Mouse (Mus musculus) megakaryocyte, embryonic 14.5 days (primary cell): Measurements from ENCODE around the gene Hist1h2bg. TPM values are rescaled to one million over a fixed set of nuclear protein-coding genes. Genes with fewer than 3 reads are reported as not detected.
A peak's percentile ranks its signal among the peaks of the same experiment; 100 is the strongest.
"Not testable (repeated sequence)": the region's sequence is repeated elsewhere in the genome, so short reads cannot be mapped to it uniquely, and the experiment has no call there.

Experiments
- H3K27me3 ChIP-seq: replicated peaks from 2 replicates; pipeline ENCODE3; 2012; ENCODE audit warnings: inconsistent platforms
- H3K36me3 ChIP-seq: replicated peaks from 2 replicates; pipeline ENCODE3; 2012; ENCODE audit warnings: low read length, inconsistent platforms, mixed read lengths
- H3K4me1 ChIP-seq: 2 replicates; pipeline ENCODE4 v1.6.1; 2012; ENCODE audit warnings: inconsistent platforms
- H3K4me3 ChIP-seq: replicated peaks from 2 replicates; pipeline ENCODE3; 2012; ENCODE audit warnings: moderate library complexity, mild to moderate bottlenecking, inconsistent platforms
- H3K9me3 ChIP-seq: 2 replicates; pipeline ENCODE4 v1.6.1; 2012; ENCODE audit warnings: inconsistent platforms
- FLI1 ChIP-seq: IDR thresholded peaks from 2 replicates; pipeline ENCODE4 v1.6.1; 2012; ENCODE audit warnings: low read length, inconsistent platforms, mixed read lengths
- GATA1 ChIP-seq: IDR thresholded peaks from 3 replicates; pipeline ENCODE4 v1.6.1; 2012; ENCODE audit warnings: mixed read lengths, low read length, inconsistent platforms, borderline replicate concordance
- polyA plus RNA-seq: library from polyadenylated mRNA; stranded (reverse); fragments of >175 nt; gene quantifications from 2 replicates; pipeline ENCODE4 v1.2.3, GENCODE M21; 2012; ENCODE audit warnings: low replicate concordance; ENCODE audit not compliant: insufficient read depth

The Hist1h2bg gene
- polyA plus RNA-seq, 1 experiment: 16.8 TPM

DNA sequence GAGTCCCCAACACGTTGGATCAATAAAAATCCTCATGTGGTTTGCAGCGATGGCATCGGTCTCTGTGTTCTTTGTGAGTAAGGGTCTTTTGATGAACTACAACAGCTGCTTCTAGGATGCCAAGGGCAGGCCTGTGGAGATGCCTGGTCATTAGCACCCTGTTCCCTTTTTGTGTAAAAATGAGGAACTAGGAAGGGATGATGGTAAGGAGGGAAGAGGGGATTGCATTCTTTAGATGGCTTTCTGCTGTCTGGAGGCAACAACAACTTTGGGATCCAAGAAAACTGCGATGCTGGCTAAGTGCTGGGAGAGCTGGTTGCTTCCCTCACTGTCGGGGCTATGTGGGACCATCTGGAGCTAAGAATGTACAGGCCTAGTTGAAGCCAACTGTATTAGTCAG lies 32.9 kb upstream of the Hist1h2bg start:
- Histone ChIP-seq H3K36me3 (no peaks in the 10 kb centered on the region), H3K9me3 (no peaks in the 10 kb centered on the region), H3K4me3 (no peak overlapping the region), H3K27me3 (no peaks in the 10 kb centered on the region), H3K4me1 (peaks cover 53% of the 10 kb centered on the region)
- no peak for TF ChIP-seq FLI1
- TF ChIP-seq GATA1: no peak

DNA sequence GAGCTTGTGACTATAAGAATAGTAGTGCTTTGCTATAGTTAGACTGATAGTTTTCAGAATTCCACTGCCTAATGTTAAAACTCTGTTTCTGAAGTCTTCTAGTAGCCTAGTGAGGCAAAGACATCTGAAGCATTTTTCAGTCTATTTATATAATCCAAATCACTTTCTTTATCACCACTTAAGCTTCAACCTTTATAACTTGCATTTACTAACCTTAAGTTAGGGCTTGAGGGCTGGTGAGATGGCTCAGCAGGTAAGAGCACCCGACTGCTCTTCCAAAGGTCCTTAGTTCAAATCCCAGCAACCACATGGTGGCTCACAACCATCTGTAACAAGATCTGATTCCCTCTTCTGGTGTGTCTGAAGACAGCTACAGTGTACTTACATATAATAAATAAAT lies 31.4 kb upstream of the Hist1h2bg start:
- not testable (repeated sequence) for H3K9me3 ChIP-seq, H3K36me3 ChIP-seq, H3K27me3 ChIP-seq, H3K4me3 ChIP-seq
- H3K4me1 ChIP-seq: peaks cover 44% of the 10 kb centered on the region

DNA sequence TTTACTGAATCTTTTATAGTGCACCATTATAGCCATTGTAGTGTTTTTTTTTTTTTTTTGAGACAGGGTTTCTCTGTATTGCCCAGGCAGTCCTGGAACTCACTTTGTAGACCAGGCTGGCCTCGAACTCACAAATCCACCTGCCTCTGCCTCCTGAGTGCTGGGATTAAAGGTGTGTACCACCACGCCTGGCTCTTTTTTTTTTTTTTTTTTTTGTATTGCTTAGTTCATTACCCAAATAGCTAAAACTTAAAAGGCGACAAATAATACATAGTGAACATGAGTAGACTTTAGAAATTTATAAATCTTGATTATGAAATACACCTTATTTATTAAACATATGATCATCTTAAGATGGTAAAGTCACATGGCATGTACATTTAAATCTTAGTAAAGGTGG lies 29.7 kb upstream of the Hist1h2bg start:
- no peaks in the 10 kb centered on the region for H3K9me3 ChIP-seq
- peaks cover 38% of the 10 kb centered on the region for H3K4me1 ChIP-seq
- TF ChIP-seq GATA1 (no peak), FLI1 (no peak)
- H3K4me3 ChIP-seq: no peak overlapping the region
- H3K27me3 ChIP-seq: no peaks in the 10 kb centered on the region
- no peaks in the 10 kb centered on the region for H3K36me3 ChIP-seq

DNA sequence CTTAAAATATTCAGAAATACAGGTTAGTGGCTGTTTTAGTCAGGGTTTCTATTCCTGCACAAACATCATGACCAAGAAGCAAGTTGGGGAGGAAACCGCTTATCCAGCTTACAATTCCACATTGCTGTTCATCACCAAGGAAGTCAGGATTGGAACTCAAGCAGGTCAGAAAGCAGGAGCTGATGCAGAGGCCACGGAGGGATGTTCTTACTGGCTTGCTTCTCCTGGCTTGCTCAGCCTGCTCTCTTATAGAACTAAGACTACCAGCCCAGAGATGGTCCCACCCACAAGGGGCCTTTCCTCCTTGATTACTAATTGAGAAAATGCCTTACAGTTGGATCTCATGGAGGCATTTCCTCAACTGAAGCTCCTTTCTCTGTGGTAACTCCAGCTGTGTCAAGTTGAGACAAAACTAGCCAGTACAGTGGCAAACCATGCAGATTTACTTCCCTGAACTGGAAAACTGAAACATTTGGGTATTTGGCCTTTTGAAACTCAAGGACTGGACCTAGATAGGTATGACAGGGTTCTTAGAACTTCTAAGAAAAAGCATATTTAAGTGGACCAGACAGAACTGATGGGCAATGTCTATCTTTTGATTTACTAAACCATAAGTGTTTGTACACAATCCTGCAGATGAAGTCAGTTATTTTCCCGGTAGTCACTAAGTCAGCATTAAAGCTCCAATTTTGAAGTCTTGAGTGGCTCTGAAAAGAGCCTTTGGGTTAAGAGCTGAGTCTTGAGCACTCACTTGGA lies 28.8 kb upstream of the Hist1h2bg start:
- not testable (repeated sequence) for H3K27me3 ChIP-seq, H3K9me3 ChIP-seq, H3K36me3 ChIP-seq
- H3K4me1 ChIP-seq: peaks cover 33% of the 10 kb centered on the region
- peak overlapping the region; percentile 89 for H3K4me3 ChIP-seq

DNA sequence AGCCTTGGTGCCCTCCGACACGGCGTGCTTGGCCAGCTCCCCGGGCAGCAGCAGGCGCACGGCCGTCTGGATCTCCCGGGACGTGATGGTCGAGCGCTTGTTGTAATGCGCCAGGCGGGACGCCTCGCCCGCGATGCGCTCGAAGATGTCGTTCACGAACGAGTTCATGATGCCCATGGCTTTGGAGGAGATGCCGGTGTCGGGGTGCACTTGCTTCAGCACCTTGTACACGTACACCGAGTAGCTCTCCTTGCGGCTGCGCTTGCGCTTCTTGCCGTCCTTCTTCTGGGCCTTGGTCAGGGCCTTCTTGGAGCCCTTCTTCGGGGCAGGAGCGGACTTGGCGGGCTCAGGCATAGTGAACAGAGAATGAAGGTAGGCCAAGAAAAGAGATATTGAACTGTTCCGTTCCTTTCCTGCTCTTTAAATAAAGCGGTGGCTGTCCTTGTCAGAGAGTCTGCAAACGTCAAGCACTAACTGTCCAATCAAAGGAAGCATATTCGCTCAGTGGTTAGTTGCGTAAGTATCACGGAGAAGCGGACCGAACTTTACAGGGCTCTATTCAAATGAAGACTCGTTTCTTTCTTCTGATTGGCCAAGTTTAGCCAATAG lies 28.1 kb upstream of the Hist1h2bg start, which contains the start of gene Hist1h2bh:
TSS of gene Hist1h2bh (minus strand) at position 394 of the 609 bp plus-strand sequence.
- H3K4me3 ChIP-seq: peak within 1 kb of the TSS; percentile 89
- peaks cover 29% of the 10 kb centered on the region; the same call in 1 of the 2 replicates for H3K4me1 ChIP-seq
- not testable (repeated sequence) for H3K36me3 ChIP-seq, H3K27me3 ChIP-seq, H3K9me3 ChIP-seq

DNA sequence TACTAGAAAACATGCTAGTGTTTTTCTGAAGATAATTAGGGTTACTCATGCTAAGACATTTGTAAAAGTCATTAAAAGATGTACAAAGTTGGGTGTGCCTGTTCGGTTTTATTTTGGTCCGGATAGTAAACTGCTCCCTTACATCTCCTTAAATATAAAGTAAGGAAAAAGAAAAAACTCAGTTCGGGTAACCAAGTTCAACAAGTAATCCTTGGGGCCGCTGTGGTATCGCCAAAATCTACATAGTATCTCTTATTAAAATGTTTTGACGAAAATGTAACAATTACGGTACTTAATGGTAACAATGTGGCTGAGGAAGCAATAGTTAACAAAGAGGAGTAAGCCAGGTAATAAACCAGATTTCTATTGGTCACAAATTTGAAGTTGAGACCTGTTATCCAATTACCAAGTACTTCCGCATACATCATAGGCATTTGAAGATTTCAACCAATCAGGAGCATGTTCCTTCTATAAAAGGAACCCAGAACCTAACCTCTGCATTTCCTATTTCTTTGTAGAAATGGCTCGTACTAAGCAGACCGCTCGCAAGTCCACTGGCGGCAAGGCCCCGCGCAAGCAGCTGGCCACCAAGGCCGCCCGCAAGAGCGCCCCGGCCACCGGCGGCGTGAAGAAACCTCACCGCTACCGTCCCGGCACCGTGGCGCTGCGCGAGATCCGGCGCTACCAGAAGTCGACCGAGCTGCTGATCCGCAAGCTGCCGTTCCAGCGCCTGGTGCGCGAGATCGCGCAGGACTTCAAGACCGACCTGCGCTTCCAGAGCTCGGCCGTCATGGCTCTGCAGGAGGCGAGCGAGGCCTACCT lies 27.0 kb upstream of the Hist1h2bg start, which contains the start of gene Hist1h3f:
TSS of gene Hist1h3f (plus strand) at position 88 of the 822 bp plus-strand sequence.
- no peak for TF ChIP-seq GATA1
- no peak for TF ChIP-seq FLI1
- no peaks in the 10 kb centered on the region for H3K27me3 ChIP-seq
- no peaks in the 10 kb centered on the region for H3K9me3 ChIP-seq
- H3K4me1 ChIP-seq: peaks cover 22% of the 10 kb centered on the region; the same call in 1 of the 2 replicates
- no peaks in the 10 kb centered on the region for H3K36me3 ChIP-seq
- peak within 1 kb of the TSS; percentile 89 for H3K4me3 ChIP-seq

DNA sequence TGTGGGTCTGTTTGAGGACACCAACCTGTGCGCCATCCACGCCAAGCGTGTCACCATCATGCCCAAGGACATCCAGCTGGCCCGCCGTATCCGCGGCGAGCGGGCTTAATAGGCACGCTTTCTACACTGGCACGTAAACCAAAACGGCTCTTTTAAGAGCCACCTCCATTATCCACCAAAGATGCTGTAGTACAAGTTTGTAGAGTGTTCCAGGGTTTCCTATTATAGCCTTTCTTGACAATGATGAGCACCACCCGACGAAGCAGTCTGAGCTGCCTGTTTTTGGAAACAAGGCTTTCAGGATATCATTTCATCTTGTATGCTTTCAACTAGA lies 26.4 kb upstream of the Hist1h2bg start:
- not testable (repeated sequence) for H3K27me3 ChIP-seq
- H3K4me3 ChIP-seq: peak overlapping the region; percentile 75

DNA sequence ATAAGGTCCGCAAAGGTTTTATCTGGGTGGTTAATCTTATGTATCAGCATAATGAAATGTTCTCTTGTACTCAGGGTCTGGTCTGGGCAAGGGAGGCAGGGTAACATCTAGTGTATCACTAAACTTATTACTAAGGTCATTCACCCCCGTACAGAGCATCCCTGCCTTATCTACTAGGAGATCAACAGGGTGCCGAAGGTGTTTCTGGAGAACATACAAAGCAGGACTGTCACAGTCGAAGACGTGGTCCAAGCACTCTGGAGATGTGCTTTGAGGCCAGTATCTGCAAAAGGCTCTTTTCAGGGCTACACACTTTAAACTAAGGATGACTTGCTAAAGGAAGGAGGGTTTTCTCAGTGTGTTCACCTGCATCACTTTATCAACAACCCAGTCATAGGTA lies 24.5 kb upstream of the Hist1h2bg start:
- Histone ChIP-seq H3K27me3 (no peaks in the 10 kb centered on the region), H3K9me3 (no peaks in the 10 kb centered on the region), H3K36me3 (no peaks in the 10 kb centered on the region), H3K4me1 (peaks cover 34% of the 10 kb centered on the region), H3K4me3 (no peak overlapping the region)
- TF ChIP-seq FLI1 (no peak), GATA1 (no peak)

More for the DNA sequence above, 26.4 kb upstream of the Hist1h2bg start:
- not testable (repeated sequence) for H3K9me3 ChIP-seq, H3K36me3 ChIP-seq
- peaks cover 24% of the 10 kb centered on the region; the same call in 1 of the 2 replicates for H3K4me1 ChIP-seq

DNA sequence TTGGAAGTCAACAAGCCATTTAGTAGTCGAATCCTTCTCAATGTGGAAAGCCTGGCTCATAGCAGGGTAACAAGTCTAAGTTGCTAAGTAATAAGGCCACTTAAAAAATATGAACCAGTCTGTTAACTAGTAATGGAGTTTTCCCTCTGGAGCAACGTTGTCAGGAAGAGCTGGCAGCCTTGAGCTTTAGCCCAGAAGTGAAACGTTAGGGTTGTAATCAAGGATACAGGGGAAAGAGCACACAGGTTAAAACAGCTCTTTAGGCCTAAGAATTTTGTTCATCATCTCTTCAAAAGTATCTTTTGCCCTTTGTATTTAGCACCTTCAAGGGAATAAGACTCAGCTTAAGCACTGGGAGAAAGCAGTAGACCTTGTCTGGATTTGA lies 20.4 kb upstream of the Hist1h2bg start:
- no peaks in the 10 kb centered on the region for H3K9me3 ChIP-seq
- peak overlapping the region; percentile 87 for H3K4me3 ChIP-seq
- TF ChIP-seq FLI1: no peak
- no peak for TF ChIP-seq GATA1
- H3K36me3 ChIP-seq: no peaks in the 10 kb centered on the region
- H3K4me1 ChIP-seq: peaks cover 63% of the 10 kb centered on the region
- no peaks in the 10 kb centered on the region for H3K27me3 ChIP-seq

DNA sequence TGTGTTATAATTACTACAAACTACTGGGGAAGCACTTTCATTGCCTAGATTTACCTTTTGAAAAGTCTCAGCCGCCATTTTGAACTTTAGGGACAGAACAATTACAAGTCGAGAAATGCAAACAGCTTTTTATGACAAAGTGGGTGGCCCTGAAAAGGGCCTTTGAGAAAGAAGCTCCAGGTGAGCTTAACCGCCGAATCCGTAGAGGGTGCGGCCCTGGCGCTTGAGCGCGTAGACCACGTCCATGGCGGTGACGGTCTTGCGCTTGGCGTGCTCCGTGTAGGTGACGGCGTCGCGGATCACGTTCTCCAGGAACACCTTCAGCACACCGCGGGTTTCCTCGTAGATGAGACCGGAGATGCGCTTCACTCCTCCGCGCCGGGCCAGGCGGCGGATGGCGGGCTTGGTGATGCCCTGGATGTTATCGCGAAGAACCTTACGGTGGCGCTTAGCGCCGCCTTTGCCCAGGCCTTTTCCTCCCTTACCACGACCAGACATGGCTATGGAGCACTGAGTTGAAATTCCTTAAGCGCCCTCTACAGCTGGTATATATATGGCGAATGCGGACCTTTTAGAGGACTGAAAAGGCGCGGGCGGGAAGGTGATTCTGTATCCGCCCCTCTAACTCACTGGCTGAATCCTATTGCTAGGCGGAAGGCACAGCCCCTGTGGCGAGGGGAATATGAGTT lies 19.9 kb upstream of the Hist1h2bg start, which contains the start of gene Hist1h4f:
TSS of gene Hist1h4f (minus strand) at position 503 of the 689 bp plus-strand sequence.
- Histone ChIP-seq H3K4me1 (peaks cover 67% of the 10 kb centered on the region), H3K4me3 (peak within 1 kb of the TSS; percentile 87)
- H3K36me3 ChIP-seq, H3K9me3 ChIP-seq, H3K27me3 ChIP-seq: not testable (repeated sequence)
